Mouse (Mus musculus): ENCODE results near the gene Sstr4. TPM values are rescaled to one million over a fixed set of nuclear protein-coding genes. Genes with fewer than 3 reads are reported as not detected.
A peak's percentile ranks its signal among the peaks of the same experiment; 100 is the strongest.

The Sstr4 gene
- polyA plus RNA-seq, 1 experiment from 2014 or later = 1.7 TPM

DNA sequence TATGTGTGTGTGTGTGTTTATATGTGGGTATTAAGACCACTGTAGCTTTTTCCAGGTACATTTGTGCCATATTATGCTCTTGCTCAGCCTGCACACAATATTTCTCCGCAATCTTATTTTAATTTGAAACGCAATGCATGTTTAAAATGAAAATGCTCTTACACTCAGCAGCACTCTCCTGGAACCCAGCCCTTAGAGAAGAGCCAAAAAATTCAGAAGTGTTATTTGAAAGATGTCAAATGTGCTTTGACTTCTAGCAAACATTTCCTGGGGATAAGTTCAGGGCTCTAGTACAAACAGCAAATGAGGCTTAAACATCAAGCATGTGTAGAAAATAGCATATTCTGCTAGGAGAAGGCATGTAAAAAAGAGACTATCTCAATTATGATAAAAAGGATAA lies 24.6 kb downstream of the Sstr4 start:
- Histone ChIP-seq H3K27me3 (replicated peaks; ENCODE audit: control insufficient read depth, insufficient read depth, low read length) (no peaks in the 10 kb centered on the region), H3K4me3 (ENCODE audit: low read depth, low read length) (no peak overlapping the region), H3K27ac (ENCODE audit: low read depth, low read length) (no peak overlapping the region), H3K9ac (ENCODE audit: low read length) (no peak overlapping the region), H3K9me3 (replicated peaks; ENCODE audit: control insufficient read depth, low read length) (no peaks in the 10 kb centered on the region), H3K4me2 (ENCODE audit: low read length) (no peak overlapping the region), H3K4me1 (ENCODE audit: control insufficient read depth, insufficient read depth, low read length) (no peaks in the 10 kb centered on the region), H3K36me3 (ENCODE audit: control insufficient read depth, insufficient read depth, low read length) (no peaks in the 10 kb centered on the region)
- no peak for ATAC-seq
- DNase-seq (ENCODE audit: low spot score) = no peak
- 81% methylated on average over 2 of the region's 2 CpGs for WGBS

DNA sequence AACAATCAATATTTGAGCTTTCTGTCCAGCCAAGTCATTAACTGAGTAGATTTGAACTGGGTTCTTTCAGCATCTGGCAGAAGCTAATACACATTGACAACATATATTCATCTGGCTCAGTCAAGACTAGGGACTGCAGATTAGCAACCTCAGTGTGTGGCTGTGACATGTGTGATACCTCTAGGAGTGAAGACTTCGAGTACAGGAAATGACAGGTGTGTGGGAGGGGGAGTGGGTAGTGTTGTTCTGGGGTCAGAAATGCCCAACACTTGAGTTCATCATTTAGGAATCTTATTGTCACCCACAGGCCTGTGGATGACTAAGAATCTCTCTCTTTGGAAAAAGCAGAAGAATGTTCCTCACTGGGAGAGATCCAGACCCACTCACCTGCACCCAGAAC lies 26.0 kb downstream of the Sstr4 start:
- WGBS = 63% methylated on average over 1 of the region's 1 CpGs
- H3K9me3 ChIP-seq (replicated peaks; ENCODE audit: control insufficient read depth, low read length) = no peaks in the 10 kb centered on the region
- no peak overlapping the region for H3K4me2 ChIP-seq (ENCODE audit: low read length)
- no peak overlapping the region for H3K4me3 ChIP-seq (ENCODE audit: low read depth, low read length)
- H3K27ac ChIP-seq (ENCODE audit: low read depth, low read length) = no peak overlapping the region
- no peaks in the 10 kb centered on the region for H3K27me3 ChIP-seq (replicated peaks; ENCODE audit: control insufficient read depth, insufficient read depth, low read length)
- DNase-seq (ENCODE audit: low spot score) (no peak), ATAC-seq (no peak)
- no peaks in the 10 kb centered on the region for H3K4me1 ChIP-seq (ENCODE audit: control insufficient read depth, insufficient read depth, low read length)
- H3K36me3 ChIP-seq (ENCODE audit: control insufficient read depth, insufficient read depth, low read length) = no peaks in the 10 kb centered on the region
- no peak overlapping the region for H3K9ac ChIP-seq (ENCODE audit: low read length)

DNA sequence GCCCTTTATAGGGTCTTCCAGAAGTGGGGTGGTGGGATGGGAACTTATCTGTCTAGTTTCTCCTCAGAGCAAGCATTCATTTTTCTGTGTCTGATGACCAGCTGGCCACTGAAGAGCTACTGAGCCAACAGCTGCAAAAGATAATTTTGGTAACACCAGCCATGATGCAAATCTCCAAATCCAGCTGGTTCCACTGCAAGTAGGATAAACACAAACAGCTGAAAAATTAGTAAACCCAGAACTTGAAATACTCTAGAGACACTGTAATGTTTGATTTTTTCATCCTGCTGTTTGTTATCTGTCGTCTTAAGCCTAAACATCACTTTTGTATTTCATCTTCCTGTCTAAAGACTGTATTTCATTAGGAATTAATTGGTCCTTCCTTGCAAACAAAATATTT lies 26.6 kb downstream of the Sstr4 start:
- no peaks in the 10 kb centered on the region for H3K27me3 ChIP-seq (replicated peaks; ENCODE audit: control insufficient read depth, insufficient read depth, low read length)
- ATAC-seq = no peak
- H3K9me3 ChIP-seq (replicated peaks; ENCODE audit: control insufficient read depth, low read length) = no peaks in the 10 kb centered on the region
- no peak overlapping the region for H3K4me2 ChIP-seq (ENCODE audit: low read length)
- DNase-seq (ENCODE audit: low spot score) = no peak
- H3K36me3 ChIP-seq (ENCODE audit: control insufficient read depth, insufficient read depth, low read length) = no peaks in the 10 kb centered on the region
- H3K27ac ChIP-seq (ENCODE audit: low read depth, low read length) = no peak overlapping the region
- no peak overlapping the region for H3K9ac ChIP-seq (ENCODE audit: low read length)
- H3K4me3 ChIP-seq (ENCODE audit: low read depth, low read length) = no peak overlapping the region
- H3K4me1 ChIP-seq (ENCODE audit: control insufficient read depth, insufficient read depth, low read length) = no peaks in the 10 kb centered on the region
- WGBS = 75% methylated on average over 1 of the region's 1 CpGs

DNA sequence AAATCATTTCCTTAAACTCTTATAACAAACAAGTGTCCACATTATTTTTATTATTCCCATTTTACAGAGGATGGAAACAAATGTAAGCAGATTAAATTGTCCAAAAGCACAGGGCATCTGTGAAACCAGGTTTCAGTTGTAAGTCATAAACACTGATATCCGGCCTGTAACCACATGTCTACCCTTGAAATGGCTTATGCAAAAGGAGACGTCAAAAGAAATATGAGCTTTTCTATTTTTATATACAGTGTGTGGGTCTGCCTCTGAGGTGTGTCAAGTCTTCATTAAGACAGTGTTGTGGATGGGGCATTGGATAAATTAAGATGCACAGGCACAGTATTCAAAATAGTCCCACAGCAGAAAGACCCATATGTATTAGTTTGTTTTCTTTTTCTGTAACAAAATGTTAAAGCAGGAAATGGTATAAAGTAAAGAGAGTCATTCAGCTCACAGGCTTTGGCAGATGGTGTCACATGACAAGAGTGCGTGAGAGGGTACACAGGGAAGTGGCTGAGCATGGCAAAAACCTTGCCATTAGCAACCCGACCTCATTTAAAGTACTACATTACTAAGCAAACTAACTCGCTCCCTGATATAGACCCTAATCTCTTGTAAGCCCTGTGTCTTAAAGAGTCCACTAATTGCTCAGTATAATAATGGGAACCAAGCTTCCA lies 30.7 kb downstream of the Sstr4 start:
- no peaks in the 10 kb centered on the region for H3K9me3 ChIP-seq (replicated peaks; ENCODE audit: control insufficient read depth, low read length)
- no peaks in the 10 kb centered on the region for H3K4me1 ChIP-seq (ENCODE audit: control insufficient read depth, insufficient read depth, low read length)
- 74% methylated on average over 5 of the region's 5 CpGs for WGBS
- H3K27ac ChIP-seq (ENCODE audit: low read depth, low read length) = no peak overlapping the region
- DNase-seq (ENCODE audit: low spot score) (no peak), ATAC-seq (no peak)
- no peak overlapping the region for H3K4me3 ChIP-seq (ENCODE audit: low read depth, low read length)
- no peaks in the 10 kb centered on the region for H3K27me3 ChIP-seq (replicated peaks; ENCODE audit: control insufficient read depth, insufficient read depth, low read length)
- no peaks in the 10 kb centered on the region for H3K36me3 ChIP-seq (ENCODE audit: control insufficient read depth, insufficient read depth, low read length)
- H3K4me2 ChIP-seq (ENCODE audit: low read length) = no peak overlapping the region
- H3K9ac ChIP-seq (ENCODE audit: low read length) = no peak overlapping the region

DNA sequence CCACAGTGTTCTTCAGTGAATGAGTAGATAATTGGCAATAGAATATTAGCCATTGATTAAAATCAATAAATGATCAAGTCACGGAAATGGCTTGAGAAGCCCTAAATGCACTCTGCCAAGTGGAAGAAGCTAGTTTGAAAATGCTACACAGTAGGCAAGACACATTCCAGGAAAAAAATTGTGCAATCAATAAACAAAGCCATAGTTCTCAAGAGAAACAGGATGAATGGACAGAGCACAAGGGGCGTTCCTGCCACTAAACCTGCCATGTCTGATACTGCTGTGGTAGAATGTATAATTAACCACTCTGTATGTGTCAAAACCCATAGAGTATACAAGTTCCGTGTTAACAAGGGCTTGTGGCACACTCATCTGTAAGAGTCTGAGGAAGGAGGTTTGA lies 32.4 kb downstream of the Sstr4 start:
- ATAC-seq (no peak), DNase-seq (ENCODE audit: low spot score) (no peak)
- Histone ChIP-seq H3K4me1 (ENCODE audit: control insufficient read depth, insufficient read depth, low read length) (no peaks in the 10 kb centered on the region), H3K9ac (ENCODE audit: low read length) (no peak overlapping the region), H3K27me3 (replicated peaks; ENCODE audit: control insufficient read depth, insufficient read depth, low read length) (no peaks in the 10 kb centered on the region), H3K9me3 (replicated peaks; ENCODE audit: control insufficient read depth, low read length) (no peaks in the 10 kb centered on the region), H3K4me3 (ENCODE audit: low read depth, low read length) (no peak overlapping the region), H3K4me2 (ENCODE audit: low read length) (no peak overlapping the region), H3K27ac (ENCODE audit: low read depth, low read length) (no peak overlapping the region), H3K36me3 (ENCODE audit: control insufficient read depth, insufficient read depth, low read length) (no peaks in the 10 kb centered on the region)
- 72% methylated on average over 3 of the region's 3 CpGs for WGBS

DNA sequence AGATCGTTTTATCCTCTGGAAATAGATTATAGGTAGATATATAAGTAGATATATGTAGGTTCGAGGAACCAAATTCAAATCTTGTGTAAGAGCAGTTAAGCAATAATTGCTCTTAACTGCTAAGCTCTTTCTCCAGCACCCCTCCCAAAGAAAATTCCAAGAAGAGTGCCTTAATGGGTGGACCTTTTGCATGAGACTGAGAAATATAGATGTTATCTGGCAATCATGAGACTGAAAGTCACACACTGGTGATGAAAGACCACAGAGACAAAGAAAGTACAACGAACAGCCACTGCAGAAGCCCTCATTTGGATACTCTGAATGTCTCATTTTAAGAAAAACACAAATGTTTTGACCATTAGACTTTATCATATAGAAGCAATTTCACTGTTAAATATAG lies 33.4 kb downstream of the Sstr4 start:
- no peak for ATAC-seq
- 88% methylated on average over 3 of the region's 3 CpGs for WGBS
- H3K9ac ChIP-seq (ENCODE audit: low read length) = no peak overlapping the region

DNA sequence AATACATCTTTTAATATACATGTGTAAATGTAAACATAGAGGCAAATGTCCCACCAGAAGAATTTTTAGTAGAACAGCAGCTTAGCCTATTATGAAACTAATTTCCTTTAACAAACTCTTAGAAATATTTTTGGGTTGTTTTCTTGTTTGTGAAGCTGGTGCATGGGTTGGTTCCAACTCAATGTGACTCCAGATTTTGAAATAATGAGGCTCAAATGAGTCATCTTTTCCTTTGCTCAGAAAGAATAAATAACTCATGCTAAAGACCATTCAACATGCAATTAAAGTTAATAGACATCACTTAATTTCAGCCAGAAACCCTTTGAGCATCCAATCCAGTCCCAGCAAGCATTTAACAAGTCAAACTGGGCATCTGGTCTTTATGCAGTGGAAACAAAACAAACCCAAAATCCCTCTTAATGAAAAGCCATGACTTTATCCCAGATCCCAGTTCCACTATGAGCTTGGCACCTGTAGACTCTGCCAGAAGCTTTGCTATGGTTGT lies 33.9 kb downstream of the Sstr4 start:
- H3K4me3 ChIP-seq (ENCODE audit: low read depth, low read length) = no peak overlapping the region
- DNase-seq (ENCODE audit: low spot score) (peak; percentile 17), ATAC-seq (no peak)
- no peaks in the 10 kb centered on the region for H3K36me3 ChIP-seq (ENCODE audit: control insufficient read depth, insufficient read depth, low read length)
- no peak overlapping the region for H3K4me2 ChIP-seq (ENCODE audit: low read length)
- H3K9me3 ChIP-seq (replicated peaks; ENCODE audit: control insufficient read depth, low read length) = no peaks in the 10 kb centered on the region
- H3K4me1 ChIP-seq (ENCODE audit: control insufficient read depth, insufficient read depth, low read length) = no peaks in the 10 kb centered on the region
- no peaks in the 10 kb centered on the region for H3K27me3 ChIP-seq (replicated peaks; ENCODE audit: control insufficient read depth, insufficient read depth, low read length)
- no peak overlapping the region for H3K27ac ChIP-seq (ENCODE audit: low read depth, low read length)
- no peak overlapping the region for H3K9ac ChIP-seq (ENCODE audit: low read length)

More for the DNA sequence above, 33.4 kb downstream of the Sstr4 start:
- DNase-seq (ENCODE audit: low spot score) = no peak
- no peak overlapping the region for H3K4me3 ChIP-seq (ENCODE audit: low read depth, low read length)
- H3K4me1 ChIP-seq (ENCODE audit: control insufficient read depth, insufficient read depth, low read length) = no peaks in the 10 kb centered on the region
- H3K9me3 ChIP-seq (replicated peaks; ENCODE audit: control insufficient read depth, low read length) = no peaks in the 10 kb centered on the region
- H3K36me3 ChIP-seq (ENCODE audit: control insufficient read depth, insufficient read depth, low read length) = no peaks in the 10 kb centered on the region
- no peaks in the 10 kb centered on the region for H3K27me3 ChIP-seq (replicated peaks; ENCODE audit: control insufficient read depth, insufficient read depth, low read length)
- H3K27ac ChIP-seq (ENCODE audit: low read depth, low read length) = no peak overlapping the region
- no peak overlapping the region for H3K4me2 ChIP-seq (ENCODE audit: low read length)

DNA sequence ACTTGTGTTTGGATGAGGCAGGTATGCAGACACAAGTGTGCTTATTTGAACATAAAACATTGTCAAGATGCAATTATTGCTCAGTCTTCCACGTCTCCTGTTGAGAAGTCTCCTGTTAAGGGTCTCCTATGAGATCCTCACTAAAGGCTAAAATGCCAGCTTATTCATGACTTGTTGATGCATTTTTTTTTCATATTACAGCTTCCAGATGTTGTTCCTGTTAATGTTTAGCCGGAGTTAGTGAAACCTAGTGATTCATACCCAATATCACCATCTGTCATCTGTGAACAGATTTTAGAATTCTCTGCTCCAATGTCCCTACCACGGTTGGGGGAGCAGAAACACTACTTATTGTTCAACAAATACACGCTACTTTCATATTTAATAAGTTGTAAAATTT lies 35.8 kb downstream of the Sstr4 start:
- ATAC-seq (no peak), DNase-seq (ENCODE audit: low spot score) (no peak)
- no peaks in the 10 kb centered on the region for H3K27me3 ChIP-seq (replicated peaks; ENCODE audit: control insufficient read depth, insufficient read depth, low read length)
- H3K27ac ChIP-seq (ENCODE audit: low read depth, low read length) = no peak overlapping the region
- no peak overlapping the region for H3K4me3 ChIP-seq (ENCODE audit: low read depth, low read length)
- no peaks in the 10 kb centered on the region for H3K4me1 ChIP-seq (ENCODE audit: control insufficient read depth, insufficient read depth, low read length)
- no peak overlapping the region for H3K4me2 ChIP-seq (ENCODE audit: low read length)
- no peaks in the 10 kb centered on the region for H3K36me3 ChIP-seq (ENCODE audit: control insufficient read depth, insufficient read depth, low read length)
- H3K9me3 ChIP-seq (replicated peaks; ENCODE audit: control insufficient read depth, low read length) = no peaks in the 10 kb centered on the region
- no peak overlapping the region for H3K9ac ChIP-seq (ENCODE audit: low read length)
- 83% methylated on average over 4 of the region's 4 CpGs for WGBS

DNA sequence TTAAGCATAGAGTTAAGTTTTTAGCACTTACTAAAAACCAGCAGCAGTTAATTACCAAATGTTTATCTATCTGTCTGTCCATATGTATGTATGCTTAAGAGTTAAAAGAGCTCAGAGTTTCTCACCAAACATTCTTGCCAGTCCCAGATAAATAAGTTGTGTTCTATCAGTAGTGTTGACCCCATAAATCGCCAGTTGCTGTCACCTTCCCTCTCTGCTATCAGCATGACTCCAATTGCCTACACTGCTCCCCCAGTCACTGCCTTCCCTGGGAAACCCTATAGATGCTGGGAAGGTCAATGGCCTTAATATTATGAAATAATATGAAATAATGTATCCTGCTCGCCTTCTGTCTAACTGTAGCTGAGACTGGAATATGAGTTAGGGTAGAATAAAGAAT lies 37.2 kb downstream of the Sstr4 start:
- Histone ChIP-seq H3K27me3 (replicated peaks; ENCODE audit: control insufficient read depth, insufficient read depth, low read length) (no peaks in the 10 kb centered on the region), H3K9me3 (replicated peaks; ENCODE audit: control insufficient read depth, low read length) (no peaks in the 10 kb centered on the region), H3K4me2 (ENCODE audit: low read length) (no peak overlapping the region), H3K27ac (ENCODE audit: low read depth, low read length) (no peak overlapping the region), H3K4me1 (ENCODE audit: control insufficient read depth, insufficient read depth, low read length) (no peaks in the 10 kb centered on the region), H3K36me3 (ENCODE audit: control insufficient read depth, insufficient read depth, low read length) (no peaks in the 10 kb centered on the region), H3K9ac (ENCODE audit: low read length) (no peak overlapping the region), H3K4me3 (ENCODE audit: low read depth, low read length) (no peak overlapping the region)
- ATAC-seq (no peak), DNase-seq (ENCODE audit: low spot score) (no peak)
- 69% methylated on average over 2 of the region's 2 CpGs for WGBS
